Mouse (Mus musculus): ENCODE results near the gene Hist1h4k. TPM values are rescaled to one million over a fixed set of nuclear protein-coding genes. Genes with fewer than 3 reads are reported as not detected.
"Not testable (repeated sequence)": the region's sequence is repeated elsewhere in the genome, so short reads cannot be mapped to it uniquely, and the experiment has no call there.

Hist1h4k gene
- total RNA-seq, 2 experiments from 2014 or later, result 172 to 183 TPM

- DNase-seq, result no peak
Observed at GRCm38 (mm10) chr13:21718381-21719080, 31.8 kb downstream of the Hist1h4k start.

GRCm38 (mm10) chr13:21717397-21718357 lies 32.6 kb downstream of the Hist1h4k start, which contains the start of gene Hist1h3h:
Gene Hist1h3h (plus strand): TSS chr13:21717659.
- peak; percentile 81 to 84 for DNase-seq

- DNase-seq, result not testable (repeated sequence)
Observed at GRCm38 (mm10) chr13:21716540-21717391, 33.5 kb downstream of the Hist1h4k start.

- peak; percentile 63 to 71 for DNase-seq
Observed at GRCm38 (mm10) chr13:21715864-21716539, 34.3 kb downstream of the Hist1h4k start, which contains the start of the genes Hist1h2bl and Hist1h2ai. Gene Hist1h2bl (minus strand): TSS chr13:21716143. Gene Hist1h2ai (plus strand): TSS chr13:21716422.

- DNase-seq, result no peak
Observed at GRCm38 (mm10) chr13:21715131-21715863, 35.0 kb downstream of the Hist1h4k start.

- DNase-seq, result peak; percentile 45 to 64
Observed at GRCm38 (mm10) chr13:21714725-21715124, 35.6 kb downstream of the Hist1h4k start.

- DNase-seq, result no peak
Observed at GRCm38 (mm10) chr13:21711698-21712097, 38.6 kb downstream of the Hist1h4k start.

- peak; percentile 76 to 77 for DNase-seq
Observed at GRCm38 (mm10) chr13:21710821-21711525, 39.3 kb downstream of the Hist1h4k start.

- DNase-seq, result peak; percentile 89 to 91
Observed at GRCm38 (mm10) chr13:21710031-21710711, 40.1 kb downstream of the Hist1h4k start.

- no peak for DNase-seq
Observed at GRCm38 (mm10) chr13:21706669-21707068, 43.6 kb downstream of the Hist1h4k start.

Small RNA genes lying within 50 kb of the gene (microRNA-seq; reads per million reads assigned to microRNA genes)
- gene Gm44346 (not detected), gene Gm44357 (not detected), gene Gm44367 (not detected), gene Gm44454 (not detected)

Other genes with a start within 250 kb of the Hist1h4k start
- gene Gm11273, start 249.1 kb downstream of the Hist1h4k start, total RNA-seq (2021), result 10 to 100 TPM; 89.0 to 99.3 TPM
- gene Zkscan8, start 219.4 kb downstream of the Hist1h4k start, total RNA-seq (2021), result 10 to 100 TPM; 16.9 to 19.2 TPM
- not detected for gene Olfr1366, start 207.7 kb downstream of the Hist1h4k start, total RNA-seq (2021)
- gene Olfr1535, start 190.6 kb downstream of the Hist1h4k start, total RNA-seq (2021), result not detected
- gene Olfr1364, start 168.7 kb downstream of the Hist1h4k start, total RNA-seq (2021), result not detected
- not detected for gene Olfr1362, start 136.5 kb downstream of the Hist1h4k start, total RNA-seq (2021)
- not detected for gene Olfr11, start 108.0 kb downstream of the Hist1h4k start, total RNA-seq (2021)
- gene Olfr1361, start 87.1 kb downstream of the Hist1h4k start, total RNA-seq (2021), result not detected
- gene Olfr1360, start 73.1 kb downstream of the Hist1h4k start, total RNA-seq (2021), result not detected
- gene Olfr1359, start 52.4 kb downstream of the Hist1h4k start, total RNA-seq (2021), result not detected
- gene Hist1h2bl, start 34.4 kb downstream of the Hist1h4k start, total RNA-seq (2021), result 10 to 100 TPM; 60.4 to 64.6 TPM
- 10 to 100 TPM in 1 of 2 experiments, 1 to 10 TPM in 1; 7.6 to 50.2 TPM for gene Hist1h2ai, start 34.1 kb downstream of the Hist1h4k start, total RNA-seq (2021)
- gene Hist1h3h, start 32.8 kb downstream of the Hist1h4k start, total RNA-seq (2021), result 10 to 100 TPM; 68.3 to 81.7 TPM
- gene Hist1h2bm, start 28.5 kb downstream of the Hist1h4k start, total RNA-seq (2021), result 10 to 100 TPM; 17.4 to 18.8 TPM
- gene Hist1h4j, start 15.4 kb downstream of the Hist1h4k start, total RNA-seq (2021), result 10 to 100 TPM; 11.8 to 14.2 TPM
- 10 to 100 TPM; 18.0 to 19.9 TPM for gene Hist1h2ak, start 3.3 kb upstream of the Hist1h4k start, total RNA-seq (2021)
- 10 to 100 TPM; 36.1 to 38.9 TPM for gene Hist1h2bn, start 3.6 kb upstream of the Hist1h4k start, total RNA-seq (2021)
- gene Hist1h1b, start 30.1 kb upstream of the Hist1h4k start, total RNA-seq (2021), result 10 to 100 TPM; 26.2 to 28.0 TPM
- 10 to 100 TPM; 61.4 to 73.9 TPM for gene Hist1h3i, start 32.9 kb upstream of the Hist1h4k start, total RNA-seq (2021)
- 1 to 10 TPM; 7.5 to 9.1 TPM for gene Hist1h2an, start 36.7 kb upstream of the Hist1h4k start, total RNA-seq (2021)
- gene Hist1h2bp, start 37.0 kb upstream of the Hist1h4k start, total RNA-seq (2021), result 10 to 100 TPM; 21.9 to 22.1 TPM
- gene Hist1h2bq, start 59.7 kb upstream of the Hist1h4k start, total RNA-seq (2021), result 10 to 100 TPM; 74.0 to 76.3 TPM
- 10 to 100 TPM; 24.0 to 56.4 TPM for gene Hist1h2ao, start 60.0 kb upstream of the Hist1h4k start, total RNA-seq (2021)
- gene Hist1h4m, start 61.2 kb upstream of the Hist1h4k start, total RNA-seq (2021), result 100 to 1,000 TPM; 215 to 270 TPM
- gene Hist1h4n, start 81.7 kb upstream of the Hist1h4k start, total RNA-seq (2021), result 100 to 1,000 TPM in 1 of 2 experiments, 10 to 100 TPM in 1; 56.0 to 125 TPM
- 10 to 100 TPM; 48.2 to 72.9 TPM for gene Hist1h2ap, start 83.0 kb upstream of the Hist1h4k start, total RNA-seq (2021)
- 10 to 100 TPM; 72.5 to 76.9 TPM for gene Hist1h2br, start 83.2 kb upstream of the Hist1h4k start, total RNA-seq (2021)
- 1 to 10 TPM; 1.5 to 1.6 TPM for gene Zfp184, start 194.6 kb upstream of the Hist1h4k start, total RNA-seq (2021)
- not detected for gene Pom121l2, start 230.7 kb upstream of the Hist1h4k start, total RNA-seq (2021)

All from adrenal gland, postnatal 36 days (tissue).